Mouse (Mus musculus) embryo, embryonic 9.5 days (tissue): ENCODE measurements around the gene Cbll1.
"Not testable (repeated sequence)": the region's sequence is repeated elsewhere in the genome, so short reads cannot be mapped to it uniquely, and the experiment has no call there.

Source experiments
- DNase-seq: peaks from one replicate; pipeline ENCODE4 v3.0.0-alpha.2; 2017; ENCODE audit errors: extremely low spot score

Gene Cbll1

DNA sequence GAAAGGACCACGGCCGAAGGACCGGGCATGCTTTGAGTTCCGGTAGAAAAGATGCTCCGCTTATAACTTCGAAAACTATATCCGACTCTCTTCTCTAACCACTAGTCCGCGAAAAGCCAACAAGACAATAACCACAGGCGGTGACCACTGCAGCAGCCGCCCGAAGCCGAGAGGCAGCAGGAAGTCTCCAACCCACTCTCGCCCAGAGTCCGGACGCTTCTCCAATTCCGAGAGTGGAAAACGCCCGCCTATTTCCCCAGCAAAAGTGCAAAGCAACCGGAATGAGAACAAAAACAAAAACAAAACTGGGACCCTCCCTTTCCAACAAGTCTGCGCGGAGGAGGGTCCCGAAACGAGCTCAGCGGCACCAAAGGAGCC is 491 bp downstream of the Cbll1 start:
- no peak for DNase-seq

DNA sequence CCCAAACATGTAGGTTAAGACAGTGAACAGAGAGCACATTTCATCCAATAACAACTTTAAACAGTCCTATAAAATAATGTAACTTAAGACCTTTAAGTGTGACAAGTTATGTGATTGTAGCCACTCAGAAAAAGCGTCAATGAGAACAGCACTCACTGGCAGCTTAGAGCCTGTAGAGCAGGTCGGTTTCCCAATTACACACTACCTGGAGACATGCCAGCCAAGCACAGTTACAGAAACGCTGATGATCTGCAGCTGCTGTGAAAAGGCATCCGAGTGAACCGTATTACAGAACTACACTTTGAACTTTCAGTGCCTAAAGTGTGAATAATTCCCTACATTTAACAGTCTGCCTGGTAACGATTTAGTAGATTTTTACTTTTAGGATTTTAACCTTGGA is 13.0 kb downstream of the Cbll1 start:
- DNase-seq = no peak

DNA sequence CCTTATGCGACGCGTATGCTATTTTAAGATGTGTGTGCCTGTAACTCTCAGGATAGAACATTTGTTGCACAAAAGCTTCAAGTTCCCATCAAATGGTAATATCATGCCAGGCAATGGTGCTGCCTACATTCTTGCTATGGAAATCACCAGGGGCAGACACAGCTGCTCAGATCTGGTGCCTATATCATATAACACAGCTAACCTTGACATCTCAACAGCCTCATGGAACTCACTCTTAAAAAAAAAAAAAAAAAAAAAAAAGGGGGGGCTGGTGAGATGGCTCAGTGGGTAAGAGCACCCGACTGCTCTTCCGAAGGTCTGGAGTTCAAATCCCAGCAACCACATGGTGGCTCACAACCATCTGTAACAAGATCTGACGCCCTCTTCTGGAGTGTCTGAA is 21.2 kb downstream of the Cbll1 start:
- DNase-seq = not testable (repeated sequence)

DNA sequence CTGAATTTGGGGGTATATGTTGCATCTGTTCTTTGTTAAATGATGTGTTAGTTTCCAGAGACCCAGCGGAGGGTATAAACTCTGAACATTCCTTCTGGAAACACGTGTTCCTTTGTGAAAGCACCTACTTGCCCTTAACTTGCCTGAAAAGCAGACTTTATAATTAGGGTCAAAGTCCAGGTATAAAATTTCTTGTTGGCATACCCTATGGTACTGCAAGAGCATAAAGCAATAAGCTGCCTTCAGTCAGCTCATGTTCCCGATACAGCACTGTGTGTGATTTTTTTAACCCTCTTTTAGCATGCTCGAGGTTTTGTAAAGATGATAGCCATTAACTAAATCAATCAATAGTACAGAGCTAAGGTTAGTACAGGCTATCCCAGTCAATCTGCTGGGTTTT is 36.8 kb downstream of the Cbll1 start:
- DNase-seq = no peak

DNA sequence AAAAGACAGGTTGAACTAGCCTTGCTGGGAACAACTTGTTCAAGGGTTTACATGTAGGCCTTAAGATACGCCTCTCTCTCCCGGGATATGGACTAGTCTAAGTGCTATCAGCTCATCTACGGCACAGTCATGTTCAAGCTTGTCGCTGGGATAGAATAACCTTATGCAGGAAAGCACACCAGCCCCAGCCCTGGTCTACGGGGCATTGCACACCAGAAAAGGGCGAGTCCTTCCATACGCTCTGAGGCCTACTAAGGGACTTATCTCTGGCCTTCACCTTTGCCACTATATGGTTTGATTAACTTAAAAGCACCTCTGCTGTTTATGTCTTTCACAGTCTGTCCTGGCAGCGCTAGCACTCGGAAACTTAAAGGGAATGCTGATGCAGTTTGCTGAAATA is 38.0 kb downstream of the Cbll1 start:
- DNase-seq = no peak

DNA sequence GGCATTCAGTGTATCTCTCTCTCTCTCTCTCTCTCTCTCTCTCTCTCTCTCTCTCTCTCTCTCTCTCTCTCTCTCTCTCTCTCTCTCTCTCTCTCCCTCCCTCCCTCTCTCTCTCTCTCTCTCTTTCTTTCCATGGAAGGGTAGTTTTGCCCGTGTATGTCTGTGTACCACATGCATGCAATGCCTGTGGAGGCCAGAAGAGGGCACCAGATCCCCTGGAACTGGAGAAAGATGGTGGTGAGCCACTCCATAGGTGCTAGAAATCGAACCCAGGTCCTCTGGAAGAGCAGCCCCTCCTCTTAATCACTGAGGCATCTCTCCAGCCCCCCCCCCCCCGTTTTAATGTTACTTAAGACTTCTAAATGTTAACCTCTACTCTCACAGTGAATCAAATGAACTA is 39.1 kb downstream of the Cbll1 start:
- DNase-seq = not testable (repeated sequence)

DNA sequence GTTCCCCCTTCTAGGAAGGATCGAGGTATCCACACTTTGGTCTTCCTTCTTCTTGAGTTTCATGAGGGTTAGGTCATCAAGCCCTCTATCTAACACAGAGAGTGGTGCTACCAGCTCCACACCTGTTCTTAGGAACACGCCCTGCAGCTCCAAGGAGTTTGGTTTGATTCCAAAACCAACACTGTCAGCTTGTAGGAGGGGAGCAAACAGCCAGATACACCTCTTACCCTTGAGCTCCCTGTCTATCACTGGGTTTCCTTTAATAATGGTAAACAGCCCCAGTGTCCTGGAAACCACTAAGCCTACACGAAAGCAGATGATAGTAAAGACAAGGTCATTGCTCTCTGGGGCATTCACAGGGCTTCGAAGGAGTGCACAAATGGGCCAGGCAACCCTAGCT is 40.9 kb downstream of the Cbll1 start:
- DNase-seq = no peak

DNA sequence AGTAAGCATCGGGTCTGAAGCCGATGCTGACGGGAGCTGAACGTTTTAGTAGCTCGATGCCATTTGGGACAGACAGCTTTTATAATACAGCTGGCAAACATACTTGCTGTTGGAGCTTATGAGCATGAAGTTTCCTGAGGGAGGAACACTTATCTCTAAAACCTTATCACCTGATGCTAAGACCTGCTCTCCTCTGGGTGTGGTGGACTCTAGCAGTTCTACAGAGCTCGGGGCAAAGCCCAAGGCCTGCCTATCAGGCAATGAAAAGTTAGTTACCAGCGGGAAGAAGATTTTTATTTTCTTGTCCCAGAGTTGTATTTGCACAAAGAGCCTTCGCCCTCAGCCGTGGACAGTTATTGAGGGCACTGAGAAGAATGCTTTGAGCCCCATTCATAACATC is 43.1 kb downstream of the Cbll1 start:
- no peak for DNase-seq

DNA sequence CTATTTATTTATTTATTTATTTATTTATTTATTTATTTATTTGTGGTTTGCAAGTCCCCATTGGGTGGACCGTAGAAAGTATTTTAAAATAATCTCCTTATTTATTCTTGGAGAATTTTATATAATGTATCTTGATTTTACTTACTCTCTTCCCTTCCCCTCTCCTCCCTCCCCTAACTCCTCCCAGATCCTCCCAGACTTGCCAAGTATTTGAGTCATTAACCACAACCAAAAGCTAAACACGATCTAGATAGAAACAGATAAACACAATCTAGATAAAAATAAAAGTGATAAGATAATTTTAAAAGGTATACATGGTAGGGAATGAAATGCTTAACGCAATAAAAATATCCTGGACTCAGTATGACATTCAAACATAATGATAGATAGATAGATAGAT is 50.1 kb downstream of the Cbll1 start:
- no peak for DNase-seq

DNA sequence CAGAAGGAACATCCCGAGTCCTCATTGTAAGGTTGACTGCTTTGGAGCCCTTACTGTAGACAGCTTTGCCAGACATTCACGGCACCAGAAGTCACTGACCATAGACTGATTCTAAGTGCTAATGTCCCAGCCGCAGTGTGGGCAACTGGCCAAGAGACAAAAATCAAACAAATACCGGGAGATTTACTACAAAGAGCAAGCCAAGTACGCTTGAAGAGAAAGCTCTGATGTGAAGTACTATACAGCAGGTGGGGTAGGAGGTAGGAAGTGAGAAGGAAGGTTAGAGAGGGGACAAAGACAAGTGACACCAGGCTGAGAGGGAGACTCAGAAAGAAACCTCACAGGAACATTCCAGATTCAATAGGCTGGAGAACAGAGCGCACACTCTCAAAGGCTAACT is 54.6 kb downstream of the Cbll1 start:
- no peak for DNase-seq

DNA sequence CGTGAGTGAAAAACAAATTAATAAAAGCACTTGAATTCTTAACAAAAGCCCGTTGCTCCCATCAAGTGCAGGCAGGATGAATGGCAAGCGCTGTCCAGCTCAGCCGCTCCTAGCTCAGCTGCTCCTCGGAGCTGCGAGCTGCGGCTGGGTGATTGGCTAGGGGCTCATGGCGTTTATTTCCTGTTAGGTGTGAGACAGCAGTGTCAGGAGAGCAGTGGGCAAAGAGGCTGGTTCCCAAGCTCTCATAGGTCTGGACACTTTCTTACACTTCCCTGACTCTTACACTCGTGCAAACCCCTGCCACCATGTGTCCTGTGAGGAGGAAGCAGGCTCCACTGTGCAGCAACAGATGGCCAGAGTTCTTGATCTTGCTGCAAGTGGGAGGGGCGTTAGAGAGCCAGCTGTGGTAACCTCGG is 55.3 kb downstream of the Cbll1 start:
- peak; percentile 61 for DNase-seq

DNA sequence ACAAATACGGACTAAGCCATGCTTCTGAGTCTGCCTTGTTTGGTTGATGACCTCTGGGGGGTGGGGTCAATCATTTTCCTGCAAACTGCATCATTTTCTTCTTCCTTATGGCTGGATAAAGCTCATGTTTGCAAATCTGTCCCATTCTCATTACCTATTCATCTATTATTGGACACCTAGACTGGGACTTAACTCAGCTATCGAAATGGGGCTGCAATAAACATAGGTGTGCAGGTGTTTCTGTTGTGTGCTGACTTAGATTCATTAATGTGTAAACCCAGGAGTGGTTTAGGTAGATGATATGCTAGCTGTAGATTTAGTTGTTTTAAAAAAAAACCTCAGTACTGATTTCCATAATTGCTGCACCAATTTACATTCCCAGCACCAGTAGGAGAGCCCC is 59.8 kb downstream of the Cbll1 start:
- no peak for DNase-seq

DNA sequence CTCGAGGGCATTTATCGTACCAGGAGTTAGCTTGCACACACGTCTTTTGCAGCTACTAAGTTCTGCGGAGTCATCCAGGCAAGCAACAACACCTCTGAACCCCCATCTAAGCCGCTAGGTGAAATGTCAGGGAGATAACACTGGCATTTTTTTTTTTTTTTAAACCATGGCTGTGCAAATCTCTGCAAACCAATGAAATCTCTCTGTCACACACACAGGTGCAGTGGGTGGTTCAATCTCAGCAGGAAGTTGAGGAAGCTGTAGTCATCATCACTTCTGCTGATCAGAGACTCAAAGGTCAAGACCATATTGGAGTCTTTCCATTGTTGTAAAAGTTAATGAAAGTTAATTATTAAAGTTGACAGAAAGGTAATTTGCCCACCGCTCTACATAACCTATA is 61.6 kb downstream of the Cbll1 start:
- no peak for DNase-seq
